Mouse (Mus musculus): ENCODE data around the gene Spaca4. TPM values are rescaled to one million over a fixed set of nuclear protein-coding genes. Genes with fewer than 3 reads are reported as not detected.

Spaca4 gene
- polyA plus RNA-seq, 1 experiment from 2014 or later, result not detected

DNA sequence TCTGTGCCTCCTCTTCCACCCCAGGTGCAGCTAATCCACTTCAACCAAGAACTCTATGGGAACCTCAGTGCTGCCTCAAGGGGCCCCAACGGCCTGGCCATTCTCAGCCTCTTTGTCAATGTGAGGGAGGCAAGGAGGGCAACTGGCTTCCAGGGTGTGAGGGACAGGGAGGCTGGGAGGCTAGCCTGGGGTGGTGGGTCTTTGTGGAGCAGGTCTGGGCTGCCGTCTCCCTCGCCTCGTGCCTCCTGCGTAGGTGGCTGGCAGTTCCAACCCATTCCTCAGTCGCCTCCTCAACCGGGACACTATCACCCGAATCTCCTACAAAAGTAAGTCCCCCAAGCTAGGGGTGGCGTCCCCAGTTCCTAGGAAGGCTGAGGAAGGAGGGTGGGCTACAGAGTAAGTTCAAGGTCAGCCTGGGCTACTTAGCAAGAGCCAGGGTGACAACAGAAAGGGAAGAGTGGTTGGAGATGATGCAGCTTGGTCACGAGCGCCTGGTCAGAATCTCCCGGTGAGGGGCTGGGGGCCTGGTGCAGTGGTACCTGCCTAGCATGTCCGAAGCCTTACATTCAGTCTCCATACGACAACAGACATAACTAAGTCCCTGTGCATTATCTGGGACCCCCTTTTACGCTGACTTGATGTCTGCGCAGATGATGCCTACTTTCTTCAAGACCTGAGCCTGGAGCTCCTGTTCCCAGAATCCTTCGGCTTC is 22.6 kb downstream of the Spaca4 start:
- no peak overlapping the region for H3K9ac ChIP-seq

GRCm38 (mm10) chr7:45702316-45702715 is 23.3 kb downstream of the Spaca4 start:
- Histone ChIP-seq H3K9ac (no peak overlapping the region), H3K27me3 (peaks cover 27% of the 10 kb centered on the region), H3K9me3 (replicated peaks) (no peaks in the 10 kb centered on the region), H3K4me3 (no peak overlapping the region), H3K36me3 (ENCODE audit: poor library complexity, severe bottlenecking) (no peaks in the 10 kb centered on the region), H3K4me2 (no peak overlapping the region), H3K4me1 (peaks cover 62% of the 10 kb centered on the region), H3K27ac (no peak overlapping the region)
- 93% methylated on average over 11 of the region's 11 CpGs for WGBS
- no peak for ATAC-seq

More for the DNA sequence above, 22.6 kb downstream of the Spaca4 start:
- no peak overlapping the region for H3K4me3 ChIP-seq
- H3K36me3 ChIP-seq (ENCODE audit: poor library complexity, severe bottlenecking), result no peaks in the 10 kb centered on the region
- peaks cover 25% of the 10 kb centered on the region for H3K27me3 ChIP-seq
- WGBS, result 92% methylated on average over 17 of the region's 17 CpGs
- ATAC-seq, result no peak
- H3K4me1 ChIP-seq, result peaks cover 69% of the 10 kb centered on the region
- H3K9me3 ChIP-seq (replicated peaks), result no peaks in the 10 kb centered on the region
- H3K4me2 ChIP-seq, result peak overlapping the region; percentile 99
- H3K27ac ChIP-seq, result peak overlapping the region; percentile 90; the same call in 1 of the 2 replicates

GRCm38 (mm10) chr7:45701607-45702006 is 24.0 kb downstream of the Spaca4 start:
- Histone ChIP-seq H3K9ac (peak overlapping the region; percentile 51; the same call in 1 of the 2 replicates), H3K4me2 (peak overlapping the region; percentile 83), H3K36me3 (ENCODE audit: poor library complexity, severe bottlenecking) (no peaks in the 10 kb centered on the region), H3K4me3 (no peak overlapping the region), H3K27me3 (peaks cover 27% of the 10 kb centered on the region), H3K27ac (no peak overlapping the region), H3K9me3 (replicated peaks) (no peaks in the 10 kb centered on the region), H3K4me1 (peaks cover 55% of the 10 kb centered on the region)
- ATAC-seq, result no peak
- 85% methylated on average over 11 of the region's 11 CpGs for WGBS

GRCm38 (mm10) chr7:45701072-45701471 is 24.5 kb downstream of the Spaca4 start:
- H3K36me3 ChIP-seq (ENCODE audit: poor library complexity, severe bottlenecking), result no peaks in the 10 kb centered on the region
- 30% methylated on average over 11 of the region's 11 CpGs for WGBS

GRCm38 (mm10) chr7:45700301-45701015 is 25.2 kb downstream of the Spaca4 start:
- Histone ChIP-seq H3K4me2 (peak overlapping the region; percentile 83), H3K27ac (peak overlapping the region; percentile 51), H3K9me3 (replicated peaks) (no peaks in the 10 kb centered on the region), H3K4me1 (peaks cover 44% of the 10 kb centered on the region), H3K9ac (peak overlapping the region; percentile 71), H3K27me3 (peaks cover 27% of the 10 kb centered on the region), H3K4me3 (peak overlapping the region; percentile 47), H3K36me3 (ENCODE audit: poor library complexity, severe bottlenecking) (no peaks in the 10 kb centered on the region)
- peak; percentile 32 for ATAC-seq
- under 1% methylated on average over 19 of the region's 20 CpGs for WGBS

More at GRCm38 (mm10) chr7:45701072-45701471, 24.5 kb downstream of the Spaca4 start:
- Histone ChIP-seq H3K27me3 (peaks cover 27% of the 10 kb centered on the region), H3K4me1 (peaks cover 50% of the 10 kb centered on the region), H3K4me3 (peak overlapping the region; percentile 47), H3K27ac (peak overlapping the region; percentile 49; the same call in 1 of the 2 replicates), H3K9me3 (replicated peaks) (no peaks in the 10 kb centered on the region), H3K9ac (peak overlapping the region; percentile 51), H3K4me2 (peak overlapping the region; percentile 83)
- no peak for ATAC-seq

DNA sequence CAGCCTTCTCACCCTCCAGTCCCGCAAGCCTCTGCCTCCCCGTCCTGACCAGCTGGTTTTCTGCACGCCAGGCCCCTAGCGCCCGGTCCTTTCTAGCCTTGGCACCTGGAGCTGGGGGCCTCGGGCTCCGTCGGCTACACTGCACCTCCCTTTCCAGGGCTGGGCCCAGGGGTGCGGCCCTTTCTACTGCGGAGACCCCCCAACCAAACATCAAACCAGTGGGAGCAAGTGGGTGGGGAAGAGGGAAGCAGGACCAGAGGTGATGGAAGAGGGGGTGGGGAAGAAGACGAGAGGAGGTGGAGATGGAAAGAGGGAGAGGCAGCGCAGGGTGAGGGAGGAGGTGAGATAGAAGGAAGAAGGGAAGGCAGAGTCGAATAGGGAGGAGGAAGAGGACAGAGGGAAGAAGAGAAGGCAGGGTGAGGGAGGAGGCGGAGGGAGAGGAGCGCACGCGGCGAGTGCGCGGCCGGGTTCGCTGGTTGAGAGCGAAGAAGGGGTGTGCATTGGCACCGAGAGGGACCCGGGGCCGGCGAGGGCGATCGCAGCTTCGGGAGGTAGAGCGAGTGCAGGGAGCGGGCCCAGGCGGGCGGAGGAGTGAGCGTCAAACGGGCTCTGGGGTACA is 26.0 kb downstream of the Spaca4 start, which contains the start of gene Car11:
Gene Car11, plus strand, starts transcription at position 321 of the 619 bp plus-strand sequence.
- H3K9ac ChIP-seq, result peak within 1 kb of the TSS; percentile 71
- H3K36me3 ChIP-seq (ENCODE audit: poor library complexity, severe bottlenecking), result no peaks in the 10 kb centered on the region
- H3K4me3 ChIP-seq, result peak within 1 kb of the TSS; percentile 47
- no peaks in the 10 kb centered on the region for H3K9me3 ChIP-seq (replicated peaks)
- ATAC-seq, result no peak
- WGBS, result 1% methylated on average over 36 of the region's 36 CpGs
- H3K4me1 ChIP-seq, result peaks cover 39% of the 10 kb centered on the region
- H3K27ac ChIP-seq, result peak within 1 kb of the TSS; percentile 51
- H3K27me3 ChIP-seq, result peaks cover 27% of the 10 kb centered on the region
- peak within 1 kb of the TSS; percentile 83 for H3K4me2 ChIP-seq

- H3K27me3 ChIP-seq, result peaks cover 27% of the 10 kb centered on the region
- no peaks in the 10 kb centered on the region for H3K9me3 ChIP-seq (replicated peaks)
- H3K4me1 ChIP-seq, result peaks cover 24% of the 10 kb centered on the region
- H3K4me3 ChIP-seq, result no peak overlapping the region
- no peak for ATAC-seq
- no peak overlapping the region for H3K27ac ChIP-seq
- no peaks in the 10 kb centered on the region for H3K36me3 ChIP-seq (ENCODE audit: poor library complexity, severe bottlenecking)
- H3K4me2 ChIP-seq, result no peak overlapping the region
- no peak overlapping the region for H3K9ac ChIP-seq
- 88% methylated on average over 7 of the region's 7 CpGs for WGBS
Observed at GRCm38 (mm10) chr7:45697894-45698293, 27.7 kb downstream of the Spaca4 start.

DNA sequence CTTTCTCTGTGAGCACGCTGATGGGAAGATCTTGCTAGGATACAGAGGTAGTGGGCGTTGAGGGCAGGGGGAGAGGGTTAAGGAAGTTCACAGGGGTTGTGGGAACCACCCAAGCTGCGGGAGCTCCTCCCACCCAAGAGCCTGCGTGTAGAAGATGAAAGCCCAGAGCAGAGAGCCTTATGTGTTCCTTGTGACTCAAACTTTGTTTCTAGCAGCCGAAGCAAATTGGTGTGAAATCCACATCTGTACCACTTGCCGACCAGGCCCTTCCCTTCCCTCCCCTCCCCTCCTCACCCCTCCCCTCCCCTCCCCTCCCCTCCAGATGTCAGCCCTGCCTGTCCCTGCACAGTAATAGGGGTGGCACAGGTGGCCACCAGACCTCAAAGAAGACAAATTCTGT is 30.5 kb downstream of the Spaca4 start:
- no peak overlapping the region for H3K4me2 ChIP-seq
- peaks cover 22% of the 10 kb centered on the region for H3K27me3 ChIP-seq
- no peak for ATAC-seq
- no peaks in the 10 kb centered on the region for H3K36me3 ChIP-seq (ENCODE audit: poor library complexity, severe bottlenecking)
- peaks cover 9% of the 10 kb centered on the region for H3K4me1 ChIP-seq
- 40% methylated on average over 6 of the region's 6 CpGs for WGBS
- no peak overlapping the region for H3K4me3 ChIP-seq
- H3K9ac ChIP-seq, result no peak overlapping the region
- no peaks in the 10 kb centered on the region for H3K9me3 ChIP-seq (replicated peaks)
- no peak overlapping the region for H3K27ac ChIP-seq

DNA sequence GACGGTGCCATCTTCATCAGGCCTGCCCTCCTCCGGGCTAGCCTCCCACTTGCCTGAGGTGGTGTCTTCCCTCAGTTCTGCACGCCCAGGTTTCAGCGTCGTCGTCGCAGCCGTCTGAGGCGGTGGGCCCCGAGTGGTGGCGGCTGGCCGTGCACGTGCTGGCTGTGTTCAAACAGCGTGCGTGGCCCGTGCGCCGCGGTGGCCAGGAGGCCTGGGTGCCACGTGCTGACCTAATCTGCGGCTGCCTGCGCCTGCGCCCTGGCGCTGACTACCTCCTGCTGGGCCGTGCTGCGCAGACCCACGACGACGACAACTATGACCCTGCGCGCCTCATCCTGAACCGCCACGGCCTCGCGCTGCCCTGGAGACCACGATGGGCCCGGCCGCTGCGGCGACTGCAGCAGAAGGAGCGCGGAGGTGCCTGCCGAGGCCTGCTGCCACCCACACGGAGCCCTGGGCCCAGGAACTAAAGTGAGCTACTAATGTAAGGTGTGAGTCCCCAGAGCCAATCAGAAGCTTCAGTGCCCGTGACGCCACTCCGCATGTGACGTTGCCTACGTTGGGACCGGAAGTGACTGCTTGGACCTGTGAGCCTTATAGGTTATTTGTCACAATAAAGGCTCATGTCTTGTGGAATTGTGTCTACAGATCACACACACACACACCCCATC is 31.6 kb downstream of the Spaca4 start, which contains the start of gene Sec1:
Gene Sec1, minus strand, starts transcription at position 482 of the 671 bp plus-strand sequence.
- Histone ChIP-seq H3K4me2 (no peak within 1 kb of the TSS), H3K36me3 (ENCODE audit: poor library complexity, severe bottlenecking) (no peaks in the 10 kb centered on the region), H3K27me3 (peaks cover 12% of the 10 kb centered on the region), H3K9ac (no peak within 1 kb of the TSS), H3K4me1 (no peaks in the 10 kb centered on the region), H3K27ac (no peak within 1 kb of the TSS), H3K9me3 (replicated peaks) (no peaks in the 10 kb centered on the region), H3K4me3 (no peak within 1 kb of the TSS)
- no peak for ATAC-seq
- WGBS, result 94% methylated on average over 45 of the region's 50 CpGs

- no peak overlapping the region for H3K4me3 ChIP-seq
- H3K4me2 ChIP-seq, result no peak overlapping the region
- no peak overlapping the region for H3K9ac ChIP-seq
- ATAC-seq, result no peak
- no peaks in the 10 kb centered on the region for H3K4me1 ChIP-seq
- no peaks in the 10 kb centered on the region for H3K27me3 ChIP-seq
- no peak overlapping the region for H3K27ac ChIP-seq
- WGBS, result 84% methylated on average over 2 of the region's 2 CpGs
- no peaks in the 10 kb centered on the region for H3K36me3 ChIP-seq (ENCODE audit: poor library complexity, severe bottlenecking)
- H3K9me3 ChIP-seq (replicated peaks), result no peaks in the 10 kb centered on the region
Observed at GRCm38 (mm10) chr7:45692364-45692763, 33.2 kb downstream of the Spaca4 start.

- Histone ChIP-seq H3K27ac (no peak overlapping the region), H3K4me3 (no peak overlapping the region), H3K36me3 (ENCODE audit: poor library complexity, severe bottlenecking) (no peaks in the 10 kb centered on the region), H3K4me2 (no peak overlapping the region), H3K4me1 (no peaks in the 10 kb centered on the region), H3K9ac (no peak overlapping the region), H3K9me3 (replicated peaks) (no peaks in the 10 kb centered on the region), H3K27me3 (no peaks in the 10 kb centered on the region)
- 78% methylated on average over 11 of the region's 11 CpGs for WGBS
- no peak for ATAC-seq
Observed at GRCm38 (mm10) chr7:45689800-45690199, 35.8 kb downstream of the Spaca4 start.

Measured in forebrain, embryonic 13.5 days (tissue).